Mouse (Mus musculus) liver, embryonic 15.5 days (tissue): ENCODE data around the gene Uxs1. TPM values are rescaled to one million over a fixed set of nuclear protein-coding genes. Genes with fewer than 3 reads are reported as not detected.

Experiments
- ATAC-seq: fragments of 200-750 bp; cut with Nextera tagmentation; 2 replicates; pipeline ENCODE4 v1.8.0; 2017; ENCODE audit warnings: moderate number of reproducible peaks, mild to moderate bottlenecking, moderate library complexity; ENCODE audit not compliant: insufficient read depth
- H3K27ac ChIP-seq: fragments of 300-500 bp; sonication (generic); replicated peaks from 2 replicates; pipeline ENCODE4 v1.5.1; 2015; ENCODE audit warnings: mild to moderate bottlenecking, inconsistent platforms
- H3K27me3 ChIP-seq: fragments of 300-500 bp; sonication (generic); 2 replicates; pipeline ENCODE4 v1.6.1; 2015; ENCODE audit warnings: mild to moderate bottlenecking, inconsistent platforms
- H3K36me3 ChIP-seq: fragments of 300-500 bp; sonication (generic); replicated peaks from 2 replicates; pipeline ENCODE4 v1.6.1; 2015; ENCODE audit warnings: moderate library complexity, mild to moderate bottlenecking, inconsistent platforms
- H3K4me1 ChIP-seq: fragments of 300-500 bp; sonication (generic); replicated peaks from 2 replicates; pipeline ENCODE4 v1.6.1; 2015; ENCODE audit warnings: inconsistent platforms
- H3K4me2 ChIP-seq: fragments of 300-500 bp; sonication (generic); 2 replicates; pipeline ENCODE4 v1.6.1; 2015; ENCODE audit warnings: moderate library complexity, mild to moderate bottlenecking, inconsistent platforms
- H3K4me3 ChIP-seq: fragments of 300-500 bp; sonication (generic); replicated peaks from 2 replicates; pipeline ENCODE4 v1.5.1; 2015; ENCODE audit warnings: mild to moderate bottlenecking, inconsistent platforms
- H3K9ac ChIP-seq: fragments of 300-500 bp; sonication (generic); 2 replicates; pipeline ENCODE4 v1.6.1; 2015; ENCODE audit warnings: moderate library complexity, mild to moderate bottlenecking, inconsistent platforms
- H3K9me3 ChIP-seq: fragments of 300-500 bp; sonication (generic); replicated peaks from 2 replicates; pipeline ENCODE4 v1.6.1; 2016; ENCODE audit warnings: inconsistent platforms
- WGBS: fragments of 180-500 bp; shearing (Covaris S2); methylation state at CpG from one replicate; pipeline ENCODE4 v1.1.7; 2015; ENCODE audit warnings: mixed read lengths; ENCODE audit not compliant: insufficient replicate concordance; 5-methylcytosine and 5-hydroxymethylcytosine counted together
- polyA plus RNA-seq: library from polyadenylated mRNA; unstranded; fragments of >200 nt; fragmentation: Nextera tagmentation; extraction: Ambion mirVana; gene quantifications from 2 replicates; pipeline ENCODE4 v1.2.1, GENCODE M21; 2015

Gene Uxs1
- polyA plus RNA-seq, 1 experiment from 2014 or later = 8.4 TPM

GRCm38 (mm10) chr1:43827002-43827762 is 418 bp downstream of the Uxs1 start:
- Histone ChIP-seq H3K4me3 (peak overlapping the region; percentile 94), H3K36me3 (no peaks in the 10 kb centered on the region), H3K9ac (peak overlapping the region; percentile 87), H3K27ac (peak overlapping the region; percentile 82), H3K27me3 (no peaks in the 10 kb centered on the region), H3K9me3 (no peaks in the 10 kb centered on the region), H3K4me1 (peaks cover 44% of the 10 kb centered on the region), H3K4me2 (peak overlapping the region; percentile 87)
- under 1% methylated on average over 68 of the region's 68 CpGs for whole genome bisulfite sequencing
- ATAC-seq = peak; percentile 54

- WGBS = 2% methylated on average over 3 of the region's 3 CpGs
- ATAC-seq = no peak
- Histone ChIP-seq H3K27me3 (no peaks in the 10 kb centered on the region), H3K9me3 (no peaks in the 10 kb centered on the region), H3K36me3 (no peaks in the 10 kb centered on the region), H3K27ac (peak overlapping the region; percentile 82), H3K4me2 (peak overlapping the region; percentile 87), H3K9ac (peak overlapping the region; percentile 87), H3K4me3 (peak overlapping the region; percentile 94), H3K4me1 (peaks cover 49% of the 10 kb centered on the region)
Observed at GRCm38 (mm10) chr1:43826628-43827001, 985 bp downstream of the Uxs1 start.

- Histone ChIP-seq H3K4me3 (no peak overlapping the region), H3K9ac (no peak overlapping the region), H3K27ac (no peak overlapping the region), H3K27me3 (no peaks in the 10 kb centered on the region), H3K9me3 (no peaks in the 10 kb centered on the region), H3K4me1 (peaks cover 45% of the 10 kb centered on the region), H3K4me2 (no peak overlapping the region), H3K36me3 (no peaks in the 10 kb centered on the region)
- 82% methylated on average over 1 of the region's 1 CpGs for WGBS
- ATAC-seq = no peak
Observed at GRCm38 (mm10) chr1:43823406-43823805, 4.2 kb downstream of the Uxs1 start.

- Histone ChIP-seq H3K9ac (no peak overlapping the region), H3K36me3 (no peaks in the 10 kb centered on the region), H3K9me3 (no peaks in the 10 kb centered on the region), H3K27me3 (no peaks in the 10 kb centered on the region), H3K27ac (no peak overlapping the region), H3K4me1 (peaks cover 40% of the 10 kb centered on the region), H3K4me3 (no peak overlapping the region), H3K4me2 (no peak overlapping the region)
- ATAC-seq = no peak
- WGBS = 60% methylated on average over 5 of the region's 5 CpGs
Observed at GRCm38 (mm10) chr1:43822586-43822985, 5.0 kb downstream of the Uxs1 start.

- H3K4me3 ChIP-seq = no peak overlapping the region
- H3K4me2 ChIP-seq = no peak overlapping the region
- no peak overlapping the region for H3K9ac ChIP-seq
- no peaks in the 10 kb centered on the region for H3K36me3 ChIP-seq
- no peaks in the 10 kb centered on the region for H3K9me3 ChIP-seq
- H3K27me3 ChIP-seq = no peaks in the 10 kb centered on the region
- no peak overlapping the region for H3K27ac ChIP-seq
- no peak for ATAC-seq
- peaks cover 37% of the 10 kb centered on the region for H3K4me1 ChIP-seq
- 44% methylated on average over 1 of the region's 1 CpGs for WGBS
Observed at GRCm38 (mm10) chr1:43821804-43822203, 5.8 kb downstream of the Uxs1 start.

GRCm38 (mm10) chr1:43820571-43820970 is 7.0 kb downstream of the Uxs1 start:
- Histone ChIP-seq H3K4me1 (peaks cover 26% of the 10 kb centered on the region), H3K9me3 (no peaks in the 10 kb centered on the region), H3K36me3 (no peaks in the 10 kb centered on the region), H3K9ac (no peak overlapping the region), H3K4me2 (no peak overlapping the region), H3K27me3 (no peaks in the 10 kb centered on the region), H3K27ac (no peak overlapping the region), H3K4me3 (no peak overlapping the region)
- no peak for ATAC-seq
- 49% methylated on average over 1 of the region's 1 CpGs for WGBS

- no peaks in the 10 kb centered on the region for H3K36me3 ChIP-seq
- no peaks in the 10 kb centered on the region for H3K9me3 ChIP-seq
- WGBS = 68% methylated on average over 2 of the region's 2 CpGs
- ATAC-seq = no peak
- no peak overlapping the region for H3K4me3 ChIP-seq
- H3K27ac ChIP-seq = no peak overlapping the region
- peaks cover 16% of the 10 kb centered on the region for H3K4me1 ChIP-seq
- H3K27me3 ChIP-seq = no peaks in the 10 kb centered on the region
- H3K9ac ChIP-seq = no peak overlapping the region
- H3K4me2 ChIP-seq = no peak overlapping the region
Observed at GRCm38 (mm10) chr1:43819091-43819490, 8.5 kb downstream of the Uxs1 start.

- no peak overlapping the region for H3K9ac ChIP-seq
- no peaks in the 10 kb centered on the region for H3K27me3 ChIP-seq
- no peak for ATAC-seq
- no peak overlapping the region for H3K27ac ChIP-seq
- peaks cover 13% of the 10 kb centered on the region for H3K4me1 ChIP-seq
- no peak overlapping the region for H3K4me3 ChIP-seq
- no peaks in the 10 kb centered on the region for H3K36me3 ChIP-seq
- H3K4me2 ChIP-seq = no peak overlapping the region
- 76% methylated on average over 4 of the region's 4 CpGs for WGBS
- H3K9me3 ChIP-seq = no peaks in the 10 kb centered on the region
Observed at GRCm38 (mm10) chr1:43818356-43818755, 9.2 kb downstream of the Uxs1 start.

GRCm38 (mm10) chr1:43811764-43812163 is 15.8 kb downstream of the Uxs1 start:
- H3K4me1 ChIP-seq = peaks cover 24% of the 10 kb centered on the region
- H3K9ac ChIP-seq = no peak overlapping the region
- ATAC-seq = no peak
- peak overlapping the region; percentile 64 for H3K27ac ChIP-seq
- H3K27me3 ChIP-seq = no peaks in the 10 kb centered on the region
- no peak overlapping the region for H3K4me3 ChIP-seq
- peaks cover 5% of the 10 kb centered on the region; the same call in 1 of the 2 replicates for H3K36me3 ChIP-seq
- 75% methylated on average over 1 of the region's 1 CpGs for WGBS
- H3K9me3 ChIP-seq = no peaks in the 10 kb centered on the region
- peak overlapping the region; percentile 25; the same call in 1 of the 2 replicates for H3K4me2 ChIP-seq

- peak overlapping the region; percentile 25 for H3K4me2 ChIP-seq
- H3K9me3 ChIP-seq = no peaks in the 10 kb centered on the region
- no peak overlapping the region for H3K4me3 ChIP-seq
- H3K4me1 ChIP-seq = peaks cover 24% of the 10 kb centered on the region
- H3K36me3 ChIP-seq = peaks cover 5% of the 10 kb centered on the region; the same call in 1 of the 2 replicates
- no peak overlapping the region for H3K9ac ChIP-seq
- peak overlapping the region; percentile 64 for H3K27ac ChIP-seq
- 12% methylated on average over 3 of the region's 3 CpGs for WGBS
- H3K27me3 ChIP-seq = no peaks in the 10 kb centered on the region
- ATAC-seq = peak; percentile 88
Observed at GRCm38 (mm10) chr1:43811055-43811454, 16.5 kb downstream of the Uxs1 start.

GRCm38 (mm10) chr1:43809351-43809750 is 18.2 kb downstream of the Uxs1 start:
- peaks cover 5% of the 10 kb centered on the region; the same call in 1 of the 2 replicates for H3K36me3 ChIP-seq
- no peak for ATAC-seq
- 80% methylated on average over 2 of the region's 2 CpGs for WGBS

More at GRCm38 (mm10) chr1:43809351-43809750, 18.2 kb downstream of the Uxs1 start:
- H3K27ac ChIP-seq = no peak overlapping the region
- H3K9ac ChIP-seq = no peak overlapping the region
- H3K9me3 ChIP-seq = no peaks in the 10 kb centered on the region
- H3K27me3 ChIP-seq = no peaks in the 10 kb centered on the region
- H3K4me2 ChIP-seq = no peak overlapping the region
- no peak overlapping the region for H3K4me3 ChIP-seq
- peaks cover 24% of the 10 kb centered on the region for H3K4me1 ChIP-seq
